Mouse (Mus musculus) cortical plate, adult 2 months (tissue): ENCODE measurements around the gene Sucla2. TPM values are rescaled to one million over a fixed set of nuclear protein-coding genes. Genes with fewer than 3 reads are reported as not detected.
A peak's percentile ranks its signal among the peaks of the same experiment; 100 is the strongest.

Experiments used
- H3K27ac ChIP-seq: fragments of 200-500 bp; 2 replicates; pipeline ENCODE4 v1.5.1; 2012; ENCODE audit warnings: low read length, control low read depth, inconsistent platforms; ENCODE audit not compliant: insufficient read depth
- H3K4me1 ChIP-seq: fragments of 200-500 bp; 2 replicates; pipeline ENCODE4 v1.6.1; 2011; ENCODE audit warnings: low read length; ENCODE audit not compliant: control insufficient read depth, insufficient read depth
- H3K4me3 ChIP-seq: fragments of 200-500 bp; 2 replicates; pipeline ENCODE4 v1.5.1; 2011; ENCODE audit warnings: mild to moderate bottlenecking, low read length, control low read depth; ENCODE audit not compliant: insufficient read depth
- CTCF ChIP-seq: fragments of 200-500 bp; IDR thresholded peaks from 2 replicates; pipeline ENCODE4 v1.5.1; 2011; ENCODE audit warnings: mild to moderate bottlenecking, control low read depth, low read length; ENCODE audit not compliant: insufficient read depth; ENCODE audit errors: extremely low read depth
- POLR2A ChIP-seq: fragments of 200-500 bp; IDR thresholded peaks from 2 replicates; pipeline ENCODE4 v1.6.1; 2011; ENCODE audit warnings: mild to moderate bottlenecking, low read length, control low read depth; ENCODE audit not compliant: insufficient read depth; ENCODE audit errors: extremely low read depth
- polyA plus RNA-seq: library from polyadenylated mRNA; depleted of rRNA; stranded (reverse); fragments of >200 nt; gene quantifications from 2 replicates; pipeline ENCODE4 v1.2.3, GENCODE M21; 2012; rRNA removed

Sucla2 gene
- 111 and 115 TPM in 2 replicates for polyA plus RNA-seq

GRCm38 (mm10) chr14:73524766-73525448 is at the start of gene Sucla2:
Sucla2 (plus strand) TSS chr14:73525319.
- Histone ChIP-seq H3K4me1 (no peaks in the 10 kb centered on the region), H3K27ac (peak within 1 kb of the TSS; percentile 97), H3K4me3 (peak within 1 kb of the TSS; percentile 33)
- TF ChIP-seq CTCF (peak; percentile 98), POLR2A (no peak)

GRCm38 (mm10) chr14:73475506-73475905 is 49.6 kb upstream of the Sucla2 start:
- TF ChIP-seq POLR2A: no peak
- TF ChIP-seq CTCF: no peak
- H3K4me3 ChIP-seq: no peak overlapping the region
- H3K27ac ChIP-seq: no peak overlapping the region
- peaks cover 5% of the 10 kb centered on the region; the same call in 1 of the 2 replicates for H3K4me1 ChIP-seq

- Histone ChIP-seq H3K4me1 (peaks cover 5% of the 10 kb centered on the region; the same call in 1 of the 2 replicates), H3K4me3 (no peak overlapping the region), H3K27ac (no peak overlapping the region)
- TF ChIP-seq POLR2A: no peak
- TF ChIP-seq CTCF: no peak
These were observed 48.7 kb upstream of the Sucla2 start for GRCm38 (mm10) chr14:73476361-73476934.

GRCm38 (mm10) chr14:73477077-73477476 is 48.0 kb upstream of the Sucla2 start:
- TF ChIP-seq POLR2A (no peak), CTCF (no peak)
- Histone ChIP-seq H3K4me3 (no peak overlapping the region), H3K4me1 (peaks cover 5% of the 10 kb centered on the region; the same call in 1 of the 2 replicates), H3K27ac (no peak overlapping the region)

- TF ChIP-seq POLR2A: no peak
- no peak for TF ChIP-seq CTCF
- Histone ChIP-seq H3K4me3 (no peak overlapping the region), H3K4me1 (peaks cover 5% of the 10 kb centered on the region; the same call in 1 of the 2 replicates), H3K27ac (no peak overlapping the region)
These were observed 46.8 kb upstream of the Sucla2 start for GRCm38 (mm10) chr14:73478321-73478720.

- no peak overlapping the region for H3K4me3 ChIP-seq
- TF ChIP-seq POLR2A (no peak), CTCF (no peak)
- peaks cover 2% of the 10 kb centered on the region; the same call in 1 of the 2 replicates for H3K4me1 ChIP-seq
- no peak overlapping the region for H3K27ac ChIP-seq
These were observed 45.3 kb upstream of the Sucla2 start for GRCm38 (mm10) chr14:73479771-73480170.

- no peak overlapping the region for H3K4me3 ChIP-seq
- no peaks in the 10 kb centered on the region for H3K4me1 ChIP-seq
- TF ChIP-seq CTCF: no peak
- TF ChIP-seq POLR2A: no peak
- no peak overlapping the region for H3K27ac ChIP-seq
These were observed 41.4 kb upstream of the Sucla2 start for GRCm38 (mm10) chr14:73483516-73484229.

- Histone ChIP-seq H3K27ac (no peak overlapping the region), H3K4me3 (no peak overlapping the region), H3K4me1 (no peaks in the 10 kb centered on the region)
- TF ChIP-seq CTCF: no peak
- TF ChIP-seq POLR2A: no peak
These were observed 40.6 kb upstream of the Sucla2 start for GRCm38 (mm10) chr14:73484366-73485110.

- Histone ChIP-seq H3K4me1 (no peaks in the 10 kb centered on the region), H3K4me3 (no peak overlapping the region), H3K27ac (no peak overlapping the region)
- TF ChIP-seq POLR2A: no peak
- TF ChIP-seq CTCF: no peak
These were observed 38.5 kb upstream of the Sucla2 start for GRCm38 (mm10) chr14:73486641-73487040.
